Mouse (Mus musculus) liver, adult 2 months (tissue): ENCODE data around the gene Impg1.

Source experiments
- CTCF ChIP-seq: fragments of 200-500 bp; IDR thresholded peaks from 2 replicates; pipeline ENCODE4 v1.5.1; 2011; ENCODE audit warnings: low read depth, low read length, control low read depth
- POLR2A ChIP-seq: fragments of 200-500 bp; IDR thresholded peaks from 2 replicates; pipeline ENCODE4 v1.6.1; 2011; ENCODE audit warnings: low read length, control low read depth; ENCODE audit not compliant: insufficient read depth; ENCODE audit errors: extremely low read depth

DNA sequence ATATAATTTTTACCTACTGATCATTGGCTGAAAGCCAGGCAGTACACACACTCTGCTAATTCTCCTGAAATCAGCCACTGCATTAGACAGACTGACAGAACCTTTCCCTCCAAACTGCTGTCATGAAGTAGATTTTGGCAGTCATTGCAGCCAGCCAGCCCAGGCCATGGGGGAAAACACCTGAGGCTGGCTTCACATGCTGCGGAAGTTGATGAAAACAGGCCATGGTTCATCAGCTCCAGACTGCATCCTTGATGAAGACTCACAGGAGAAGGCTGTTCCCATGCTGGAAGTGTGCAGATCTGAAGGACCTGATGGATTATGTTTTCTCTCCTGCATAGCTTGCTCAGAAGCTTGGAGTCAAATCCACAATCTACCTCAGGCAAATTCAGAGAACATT lies 91.2 kb downstream of the Impg1 start:
- TF ChIP-seq POLR2A (no peak), CTCF (no peak)
